Mouse (Mus musculus): ENCODE measurements around the gene Rhox2c.
"Not testable (repeated sequence)": the region's sequence is repeated elsewhere in the genome, so short reads cannot be mapped to it uniquely, and the experiment has no call there.

The Rhox2c gene

GRCm38 (mm10) chrX:37453380-37453779, at the start of gene Rhox2c:
Gene Rhox2c, plus strand, starts transcription at chrX:37453680.
- not testable (repeated sequence) for DNase-seq (ENCODE audit: low read depth, low spot score)

- not testable (repeated sequence) for DNase-seq (ENCODE audit: low read depth, low spot score)
Observed at GRCm38 (mm10) chrX:37411767-37412166, 41.7 kb upstream of the Rhox2c start, which contains the start of gene Rhox2b. Gene Rhox2b, plus strand, starts transcription at chrX:37412067.

GRCm38 (mm10) chrX:37432194-37432593, 21.3 kb upstream of the Rhox2c start, which contains the start of gene Rhox4b:
Gene Rhox4b, plus strand, starts transcription at chrX:37432494.
- DNase-seq (ENCODE audit: low read depth, low spot score) = not testable (repeated sequence)

GRCm38 (mm10) chrX:37458285-37458684, 4.8 kb downstream of the Rhox2c start, which contains the start of gene Rhox3c:
Gene Rhox3c, plus strand, starts transcription at chrX:37458585.
- DNase-seq (ENCODE audit: low read depth, low spot score) = not testable (repeated sequence)

DNA sequence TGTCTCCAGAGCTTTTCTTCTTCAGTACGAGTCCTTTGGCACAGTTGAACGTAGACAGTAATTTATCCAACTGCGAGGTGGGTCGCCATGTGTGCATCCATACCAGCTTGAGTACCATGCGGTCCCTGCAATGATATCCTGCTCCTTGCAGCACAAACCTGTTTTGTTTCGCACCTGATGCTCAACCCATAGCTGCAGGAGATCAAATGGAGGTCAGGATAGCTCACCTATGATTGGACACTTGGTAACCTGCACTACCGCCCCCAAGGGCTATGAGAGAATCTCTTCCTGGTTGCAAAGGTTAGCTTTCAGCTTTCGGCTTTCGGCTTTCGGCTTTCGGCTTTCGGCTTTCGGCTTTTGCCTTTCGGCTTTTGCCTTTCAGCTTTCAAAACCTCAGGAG, 26.6 kb downstream of the Rhox2c start, which contains the start of gene Rhox4c:
Gene Rhox4c, plus strand, starts transcription at position 301 of the 400 bp plus-strand sequence.
- not testable (repeated sequence) for DNase-seq (ENCODE audit: low read depth, low spot score)

- DNase-seq (ENCODE audit: low read depth, low spot score) = not testable (repeated sequence)
Observed at GRCm38 (mm10) chrX:37514059-37514458, 60.6 kb downstream of the Rhox2c start, which contains the start of gene Rhox4d. Gene Rhox4d, plus strand, starts transcription at chrX:37514359.

Data from 3T3-L1 (cell line).